Mouse (Mus musculus) C2C12 (cell line): ENCODE measurements at regions not wholly inside any gene's neighbourhood (a gene's known extent, or its start where the extent isn't known, plus 50 kb on each side); places are given as distances from the start of the nearest gene placed in this dataset.

Experiments
- CTCF ChIP-seq: IDR thresholded peaks from one replicate; pipeline ENCODE4 v1.5.1; 2011; ENCODE audit not compliant: control insufficient read depth, insufficient read depth, insufficient read length
- FOSL1 ChIP-seq: IDR thresholded peaks from one replicate; pipeline ENCODE4 v1.8.0; 2011; ENCODE audit warnings: mild to moderate bottlenecking, low read length; ENCODE audit not compliant: poor library complexity, insufficient read depth, severe bottlenecking
- MYOD1 ChIP-seq: IDR thresholded peaks from one replicate; pipeline ENCODE4 v1.6.1; 2011; ENCODE audit warnings: low read depth; ENCODE audit not compliant: control insufficient read depth, insufficient read length
- USF1 ChIP-seq: IDR thresholded peaks from one replicate; pipeline ENCODE4 v1.6.1; 2011; ENCODE audit warnings: low read depth, mild to moderate bottlenecking, control low read depth, moderate library complexity

DNA sequence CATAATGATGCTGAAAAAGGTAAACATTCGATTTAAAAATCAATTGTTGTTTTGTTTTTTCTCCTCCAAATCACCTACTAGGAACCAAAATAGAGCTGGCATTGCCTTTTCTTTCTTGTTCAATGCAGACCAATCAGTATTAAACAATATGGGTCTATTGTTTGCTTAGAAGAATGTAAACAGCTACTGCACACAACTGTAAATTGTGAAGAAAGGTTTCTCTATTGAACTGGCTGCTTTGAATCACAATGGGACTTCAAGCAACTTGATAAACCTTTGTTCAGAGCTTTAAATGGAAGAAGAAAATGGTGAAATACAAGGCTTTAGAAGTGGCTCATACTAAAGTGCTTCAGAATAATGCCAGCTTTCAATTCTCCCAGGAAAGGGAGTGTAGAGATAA lies 302.7 kb upstream of the Mme start:
- TF ChIP-seq CTCF: no peak
- no peak for TF ChIP-seq FOSL1
- no peak for TF ChIP-seq USF1
- no peak for TF ChIP-seq MYOD1
